Mouse (Mus musculus): Measurements from ENCODE around the gene Scrg1. TPM values are rescaled to one million over a fixed set of nuclear protein-coding genes. Genes with fewer than 3 reads are reported as not detected.
"Not testable (repeated sequence)": the region's sequence is repeated elsewhere in the genome, so short reads cannot be mapped to it uniquely, and the experiment has no call there.

Gene Scrg1
- 10 to 100 TPM; 44.5 to 54.1 TPM for total RNA-seq (2021)

GRCm38 (mm10) chr8:57455765-57456164 is at the start of gene Scrg1:
Scrg1 (plus strand) TSS chr8:57455923.
- peak in 1 of 2 experiments; percentile 15 for DNase-seq (ENCODE audit: low spot score in 2 of 2)
- intact Hi-C loops (cut with DNase I) = loop anchor here (2.0 kb wide), 1 partner anchor 31 kb away; the partner anchor contains the start of gene Sap30

GRCm38 (mm10) chr8:57406366-57406765 is 49.4 kb upstream of the Scrg1 start:
- no peak for DNase-seq (ENCODE audit: low spot score in 2 of 2)
- intact Hi-C loops (cut with DNase I) = no loop called here

- no peak for DNase-seq (ENCODE audit: low spot score in 2 of 2)
- intact Hi-C loops (cut with DNase I) = no loop called here
These were observed 46.4 kb upstream of the Scrg1 start for GRCm38 (mm10) chr8:57409333-57409732.

- no peak for DNase-seq (ENCODE audit: low spot score in 2 of 2)
- intact Hi-C loops (cut with DNase I) = loop anchor here (1.0 kb wide), 1 partner anchor 50 kb away; no protein-coding TSS in a partner anchor
These were observed 45.8 kb upstream of the Scrg1 start for GRCm38 (mm10) chr8:57409779-57410472.

GRCm38 (mm10) chr8:57410473-57410863 is 45.3 kb upstream of the Scrg1 start:
- intact Hi-C loops (cut with DNase I) = loop anchor here (1.0 kb wide), 1 partner anchor 50 kb away; no protein-coding TSS in a partner anchor
- peak in 1 of 2 experiments; percentile 41 for DNase-seq (ENCODE audit: low spot score in 2 of 2)

GRCm38 (mm10) chr8:57411366-57411765 is 44.4 kb upstream of the Scrg1 start:
- no peak for DNase-seq (ENCODE audit: low spot score in 2 of 2)
- intact Hi-C loops (cut with DNase I) = no loop called here

- no peak for DNase-seq (ENCODE audit: low spot score in 2 of 2)
- intact Hi-C loops (cut with DNase I) = no loop called here
These were observed 38.9 kb upstream of the Scrg1 start for GRCm38 (mm10) chr8:57416827-57417226.

- intact Hi-C loops (cut with DNase I) = loop anchor here (5.0 to 10.0 kb wide), 3 partner anchors 76 to 744 kb away; no protein-coding TSS in a partner anchor
- DNase-seq (ENCODE audit: low spot score in 2 of 2) = peak; percentile 16 to 36
These were observed 29.6 kb upstream of the Scrg1 start for GRCm38 (mm10) chr8:57426074-57426473.

GRCm38 (mm10) chr8:57427581-57428366 is 27.9 kb upstream of the Scrg1 start:
- DNase-seq (ENCODE audit: low spot score in 2 of 2) = no peak
- intact Hi-C loops (cut with DNase I) = loop anchor here (5.0 to 10.0 kb wide), 3 partner anchors 75 to 745 kb away; no protein-coding TSS in a partner anchor

GRCm38 (mm10) chr8:57428566-57428965 is 27.2 kb upstream of the Scrg1 start:
- DNase-seq (ENCODE audit: low spot score in 2 of 2) = no peak
- intact Hi-C loops (cut with DNase I) = loop anchor here (5.0 to 10.0 kb wide), 3 partner anchors 74 to 746 kb away; no protein-coding TSS in a partner anchor

GRCm38 (mm10) chr8:57429166-57429887 is 26.4 kb upstream of the Scrg1 start:
- DNase-seq (ENCODE audit: low spot score in 2 of 2) = peak; percentile 67 to 72
- intact Hi-C loops (cut with DNase I) = loop anchor here (1.0 to 10.0 kb wide), 4 partner anchors 73 to 747 kb away; no protein-coding TSS in a partner anchor

GRCm38 (mm10) chr8:57429888-57430274 is 25.8 kb upstream of the Scrg1 start:
- not testable (repeated sequence) for DNase-seq (ENCODE audit: low spot score in 2 of 2)
- intact Hi-C loops (cut with DNase I) = loop anchor here (1.0 to 10.0 kb wide), 8 partner anchors 37 to 748 kb away; partner anchors contain the start of genes Hmgb2 and Sap30

- peak; percentile 39 to 85 for DNase-seq (ENCODE audit: low spot score in 2 of 2)
These were observed 24.8 kb upstream of the Scrg1 start for GRCm38 (mm10) chr8:57430901-57431300.

GRCm38 (mm10) chr8:57432802-57433201 is 22.9 kb upstream of the Scrg1 start:
- intact Hi-C loops (cut with DNase I) = loop anchor here (5.0 kb wide), 2 partner anchors 34 to 79 kb away; partner anchors contain the start of gene Hmgb2
- DNase-seq (ENCODE audit: low spot score in 2 of 2) = no peak

More at GRCm38 (mm10) chr8:57430901-57431300, 24.8 kb upstream of the Scrg1 start:
- intact Hi-C loops (cut with DNase I) = loop anchor here (2.0 to 5.0 kb wide), 4 partner anchors 36 to 370 kb away; partner anchors contain the start of genes Hmgb2 and Sap30

GRCm38 (mm10) chr8:57435768-57436436 is 19.8 kb upstream of the Scrg1 start:
- DNase-seq (ENCODE audit: low spot score in 2 of 2) = peak; percentile 78 to 90
- intact Hi-C loops (cut with DNase I) = no loop called here

GRCm38 (mm10) chr8:57436437-57436796 is 19.3 kb upstream of the Scrg1 start:
- intact Hi-C loops (cut with DNase I) = no loop called here
- DNase-seq (ENCODE audit: low spot score in 2 of 2) = no peak

GRCm38 (mm10) chr8:57441131-57441530 is 14.6 kb upstream of the Scrg1 start:
- no peak for DNase-seq (ENCODE audit: low spot score in 2 of 2)
- intact Hi-C loops (cut with DNase I) = no loop called here

- DNase-seq (ENCODE audit: low spot score in 2 of 2) = no peak
- intact Hi-C loops (cut with DNase I) = no loop called here
These were observed 14.2 kb upstream of the Scrg1 start for GRCm38 (mm10) chr8:57441556-57441955.

- intact Hi-C loops (cut with DNase I) = no loop called here
- DNase-seq (ENCODE audit: low spot score in 2 of 2) = no peak
These were observed 12.4 kb upstream of the Scrg1 start for GRCm38 (mm10) chr8:57443289-57443688.
